Mouse (Mus musculus): Measurements from ENCODE around the gene Emilin3. TPM values are rescaled to one million over a fixed set of nuclear protein-coding genes. Genes with fewer than 3 reads are reported as not detected.
A peak's percentile ranks its signal among the peaks of the same experiment; 100 is the strongest.

Gene Emilin3
- total RNA-seq, 2 experiments from 2014 or later, result 1.7 to 1.8 TPM

GRCm38 (mm10) chr2:160917313-160917712 is 5.2 kb upstream of the Emilin3 start:
- no peak for DNase-seq (ENCODE audit: low spot score in 2 of 2)

GRCm38 (mm10) chr2:160916714-160917113 is 4.6 kb upstream of the Emilin3 start:
- no peak for DNase-seq (ENCODE audit: low spot score in 2 of 2)

GRCm38 (mm10) chr2:160915821-160916610 is 3.9 kb upstream of the Emilin3 start:
- DNase-seq (ENCODE audit: low spot score in 2 of 2), result no peak

- no peak for DNase-seq (ENCODE audit: low spot score in 2 of 2)
Observed at GRCm38 (mm10) chr2:160914656-160915055, 2.5 kb upstream of the Emilin3 start.

GRCm38 (mm10) chr2:160911558-160912201 is 448 bp downstream of the Emilin3 start:
- DNase-seq (ENCODE audit: low spot score in 2 of 2), result no peak

GRCm38 (mm10) chr2:160910633-160911032 is 1.5 kb downstream of the Emilin3 start:
- DNase-seq (ENCODE audit: low spot score in 2 of 2), result no peak

- DNase-seq (ENCODE audit: low spot score in 2 of 2), result no peak
Observed at GRCm38 (mm10) chr2:160908607-160909006, 3.5 kb downstream of the Emilin3 start.

- DNase-seq (ENCODE audit: low spot score in 2 of 2), result no peak
Observed at GRCm38 (mm10) chr2:160906101-160906500, 6.0 kb downstream of the Emilin3 start.

GRCm38 (mm10) chr2:160905301-160905700 is 6.8 kb downstream of the Emilin3 start:
- DNase-seq (ENCODE audit: low spot score in 2 of 2), result no peak

GRCm38 (mm10) chr2:160901656-160902412 is 10.3 kb downstream of the Emilin3 start:
- DNase-seq (ENCODE audit: low spot score in 2 of 2), result no peak

GRCm38 (mm10) chr2:160891697-160892096 is 20.4 kb downstream of the Emilin3 start:
- DNase-seq (ENCODE audit: low spot score in 2 of 2), result no peak

- no peak for DNase-seq (ENCODE audit: low spot score in 2 of 2)
Observed at GRCm38 (mm10) chr2:160891045-160891444, 21.1 kb downstream of the Emilin3 start.

GRCm38 (mm10) chr2:160887859-160888258 is 24.3 kb downstream of the Emilin3 start:
- DNase-seq (ENCODE audit: low spot score in 2 of 2), result no peak

GRCm38 (mm10) chr2:160887284-160887683 is 24.8 kb downstream of the Emilin3 start:
- DNase-seq (ENCODE audit: low spot score in 2 of 2), result peak in 1 of 2 experiments; percentile 59

- DNase-seq (ENCODE audit: low spot score in 2 of 2), result no peak
Observed at GRCm38 (mm10) chr2:160886221-160886620, 25.9 kb downstream of the Emilin3 start.

- no peak for DNase-seq (ENCODE audit: low spot score in 2 of 2)
Observed at GRCm38 (mm10) chr2:160884830-160885229, 27.3 kb downstream of the Emilin3 start.

- no peak for DNase-seq (ENCODE audit: low spot score in 2 of 2)
Observed at GRCm38 (mm10) chr2:160883912-160884311, 28.2 kb downstream of the Emilin3 start.

GRCm38 (mm10) chr2:160882436-160882835 is 29.7 kb downstream of the Emilin3 start:
- DNase-seq (ENCODE audit: low spot score in 2 of 2), result no peak

- DNase-seq (ENCODE audit: low spot score in 2 of 2), result no peak
Observed at GRCm38 (mm10) chr2:160881462-160882101, 30.5 kb downstream of the Emilin3 start.

- DNase-seq (ENCODE audit: low spot score in 2 of 2), result peak in 1 of 2 experiments; percentile 49
Observed at GRCm38 (mm10) chr2:160880453-160881195, 31.5 kb downstream of the Emilin3 start, which contains the start of gene Lpin3. TSS of gene Lpin3 (plus strand) at chr2:160880670.

Measured in adrenal gland, postnatal 4 days (tissue).